ENCODE assay signal across 13 mouse cellular contexts in genomic region chr7:115941766-115942165, GRCm38 (mm10).
DNase-seq lines count a peak whose midpoint lies in the region; ATAC-seq and TF ChIP-seq lines count a peak whose summit lies in the region.
"Had no signal": no experiment of that assay in that cellular context is flagged by ENCODE, and none has a peak within 500 bp of the region (broad histone marks: within the 10 kb centered on the region; RNA-seq: fewer than 3 reads in every experiment).

No protein-coding gene starts in this region.

- H3K79me2 ChIP-seq in MEL (ENCODE audit: control insufficient read depth, insufficient read depth, low read length, poor library complexity): no peaks in the 10 kb centered on the region

- H3K4me2 ChIP-seq in kidney, embryonic 14.5 days (replicated peaks; ENCODE audit: low read depth, low read length): no peak overlapping the region
- H3K4me2 ChIP-seq in liver, embryonic 16.5 days (ENCODE audit: low read depth, low read length): peak overlapping the region; percentile 34
- H3K4me2 ChIP-seq: heart, embryonic 13.5 days had no signal

- no peak for TF ChIP-seq POLR2A in kidney, adult 2 months (IDR thresholded peaks at IDR 0.05; ENCODE audit: low read depth, low read length)
- TF ChIP-seq POLR2A in MEL (IDR thresholded peaks at IDR 0.05; ENCODE audit: control insufficient read depth in 1 of 2, insufficient read depth in 1 of 2, low read depth in 1 of 2, low read length in 2 of 2, poor library complexity in 1 of 2): no peak

- H3K4me1 ChIP-seq in kidney, embryonic 14.5 days (ENCODE audit: control insufficient read depth, insufficient read depth, low read length): no peaks in the 10 kb centered on the region
- no peaks in the 10 kb centered on the region for H3K4me1 ChIP-seq in kidney, adult 2 months (ENCODE audit: control insufficient read depth, insufficient read depth, low read length)
- peaks cover 0 to 4% of the 10 kb centered on the region in 2 experiments; a peak in 1 of 4 replicates for H3K4me1 ChIP-seq in MEL (ENCODE audit: control insufficient read depth in 1 of 2, insufficient read depth in 2 of 2, low read length in 2 of 2)
- peaks cover 18% of the 10 kb centered on the region for H3K4me1 ChIP-seq in liver, embryonic 16.5 days (ENCODE audit: control insufficient read depth, low read depth, low read length)

- no peak for DNase-seq in kidney, adult 2 months
- DNase-seq in MEL (ENCODE audit: low read depth, low spot score) (peak; percentile 71), adipocyte (ENCODE audit: low spot score) (no peak)
- peak; percentile 24 for DNase-seq in embryo, embryonic 9.5 days (ENCODE audit: extremely low spot score)
- no peak for DNase-seq in adrenal gland, postnatal 25 days
- no peak for DNase-seq in testis, postnatal 14 days (ENCODE audit: low spot score)
- DNase-seq: adrenal gland, postnatal 10 days; forebrain, postnatal 0 days; kidney, adult 11 months had no signal

- peak; percentile 72 for ATAC-seq in kidney, embryonic 14.5 days (ENCODE audit: low FRiP score, low TSS enrichment)
- peak; percentile 100 for ATAC-seq in liver, embryonic 16.5 days (ENCODE audit: low read depth)
- ATAC-seq: forebrain, postnatal 0 days had no signal

- no peak for TF ChIP-seq RAD21 in MEL (IDR thresholded peaks at IDR 0.05; ENCODE audit: low read depth, low read length)

- H3K27ac ChIP-seq in kidney, embryonic 14.5 days (ENCODE audit: low read depth, low read length): no peak overlapping the region
- no peak overlapping the region for H3K27ac ChIP-seq in kidney, adult 2 months (ENCODE audit: insufficient read depth, low read depth, low read length)
- H3K27ac ChIP-seq in MEL (ENCODE audit: control insufficient read depth, low read depth, low read length): no peak overlapping the region
- peak overlapping the region; percentile 74 for H3K27ac ChIP-seq in liver, embryonic 16.5 days (ENCODE audit: low read length)
- H3K27ac ChIP-seq: heart, embryonic 13.5 days had no signal

- no peaks in the 10 kb centered on the region for H3K9me3 ChIP-seq in kidney, embryonic 14.5 days (ENCODE audit: control insufficient read depth, low read length)
- no peaks in the 10 kb centered on the region for H3K9me3 ChIP-seq in MEL (replicated peaks; ENCODE audit: insufficient read depth, low read length)
- no peaks in the 10 kb centered on the region for H3K9me3 ChIP-seq in liver, embryonic 16.5 days (replicated peaks; ENCODE audit: control insufficient read depth, low read length)
- H3K9me3 ChIP-seq: heart, embryonic 13.5 days had no signal

- no peak overlapping the region for H3K9ac ChIP-seq in kidney, embryonic 14.5 days (ENCODE audit: low read depth, low read length)
- no peak overlapping the region for H3K9ac ChIP-seq in MEL (ENCODE audit: control insufficient read depth, low read depth, low read length, poor library complexity, severe bottlenecking)
- H3K9ac ChIP-seq in liver, embryonic 16.5 days (ENCODE audit: low read depth, low read length): peak overlapping the region; percentile 13; the same call in 1 of the 2 replicates
- H3K9ac ChIP-seq: forebrain, postnatal 0 days; heart, embryonic 13.5 days had no signal

- TF ChIP-seq EP300 in MEL (IDR thresholded peaks at IDR 0.05; ENCODE audit: low read depth in 1 of 2, low read length in 2 of 2): peak; percentile 82 to 84

- no peaks in the 10 kb centered on the region for H3K36me3 ChIP-seq in kidney, embryonic 14.5 days (ENCODE audit: control insufficient read depth, insufficient read depth, low read length)
- no peaks in the 10 kb centered on the region for H3K36me3 ChIP-seq in kidney, adult 2 months (ENCODE audit: control insufficient read depth, insufficient read depth, low read length)
- H3K36me3 ChIP-seq in MEL (ENCODE audit: control insufficient read depth in 1 of 2, insufficient read depth in 2 of 2, low read length in 2 of 2): peaks cover 0 to 7% of the 10 kb centered on the region in 2 experiments; a peak in 2 of 4 replicates
- H3K36me3 ChIP-seq in liver, embryonic 16.5 days (ENCODE audit: control insufficient read depth, insufficient read depth): no peaks in the 10 kb centered on the region

- no peak overlapping the region for H3K4me3 ChIP-seq in kidney, embryonic 14.5 days (ENCODE audit: low read length)
- H3K4me3 ChIP-seq in kidney, adult 2 months (ENCODE audit: insufficient read depth, low read depth, low read length): no peak overlapping the region
- no peak overlapping the region for H3K4me3 ChIP-seq in MEL (ENCODE audit: control insufficient read depth in 1 of 2, insufficient read depth in 1 of 2, low read depth in 2 of 2, low read length in 2 of 2)
- no peak overlapping the region for H3K4me3 ChIP-seq in liver, embryonic 16.5 days (ENCODE audit: low read depth, low read length)
- H3K4me3 ChIP-seq: heart, embryonic 13.5 days had no signal

- WGBS in kidney, embryonic 14.5 days: 28% methylated on average over 6 of the region's 6 CpGs
- 56% methylated on average over 6 of the region's 6 CpGs for WGBS in kidney, adult 2 months
- WGBS in liver, embryonic 16.5 days (ENCODE audit: insufficient replicate concordance): 11% methylated on average over 6 of the region's 6 CpGs

- no peaks in the 10 kb centered on the region for H3K27me3 ChIP-seq in kidney, embryonic 14.5 days (ENCODE audit: control insufficient read depth, insufficient read depth, low read length)
- no peaks in the 10 kb centered on the region for H3K27me3 ChIP-seq in kidney, adult 2 months (replicated peaks; ENCODE audit: control insufficient read depth, insufficient read depth, low read length)
- H3K27me3 ChIP-seq in MEL (ENCODE audit: control insufficient read depth in 1 of 2, insufficient read depth in 2 of 2, low read length in 2 of 2): no peaks in the 10 kb centered on the region; a peak in 1 of 4 replicates
- H3K27me3 ChIP-seq in liver, embryonic 16.5 days (ENCODE audit: control insufficient read depth, insufficient read depth, low read depth, low read length): no peaks in the 10 kb centered on the region
- H3K27me3 ChIP-seq: CH12.LX; heart, embryonic 13.5 days had no signal

- TF ChIP-seq CTCF in kidney, adult 2 months (conservative IDR thresholded peaks at IDR 0.05; ENCODE audit: insufficient read depth, insufficient read length, low read depth, low read length): no peak
- TF ChIP-seq CTCF in MEL (IDR thresholded peaks at IDR 0.05 in 2 of 3, conservative IDR thresholded peaks at IDR 0.05 in 1 of 3; ENCODE audit: control insufficient read depth in 1 of 3, insufficient read depth in 1 of 3, low read depth in 2 of 3, low read length in 3 of 3, poor library complexity in 1 of 3, severe bottlenecking in 1 of 3): no peak

TF ChIP-seq in MEL, 35 proteins besides CTCF, POLR2A, EP300 and RAD21:
- TF ChIP-seq ETS1 (IDR thresholded peaks at IDR 0.05; ENCODE audit: low read depth, low read length) (peak; percentile 44), TAL1 (IDR thresholded peaks at IDR 0.05; ENCODE audit: low read length) (peak; percentile 63), TCF12 (IDR thresholded peaks at IDR 0.05; ENCODE audit: low read depth, low read length) (peak; percentile 84), E2F4 (IDR thresholded peaks at IDR 0.05; ENCODE audit: borderline replicate concordance, low read depth, low read length) (no peak), RCOR1 (IDR thresholded peaks at IDR 0.05; ENCODE audit: low read depth, low read length) (peak; percentile 67; the same call in 1 of the 2 replicates), GATA1 (IDR thresholded peaks at IDR 0.05; ENCODE audit: low read depth, low read length) (peak; percentile 88), MAFK (IDR thresholded peaks at IDR 0.05; ENCODE audit: borderline replicate concordance, low read depth, low read length) (no peak), TBP (IDR thresholded peaks at IDR 0.05; ENCODE audit: low read depth, low read length) (peak; percentile 57; the same call in 1 of the 2 replicates), GABPA (IDR thresholded peaks at IDR 0.05; ENCODE audit: low read depth, low read length) (no peak), ZNF384 (IDR thresholded peaks at IDR 0.05; ENCODE audit: low read depth, low read length) (peak; percentile 31; the same call in 1 of the 2 replicates)

Comparison
In these comparisons a context has a peak if more than half of its experiments do, and no peak if none do; other contexts are left out.
1. DNase-seq: peak in MEL (single experiment) and embryo, embryonic 9.5 days (single experiment); none in kidney, adult 2 months (single experiment), adrenal gland, postnatal 25 days (single experiment), adipocyte (single experiment) and testis, postnatal 14 days (single experiment).